Mouse (Mus musculus) liver, embryonic 11.5 days (tissue): Measurements from ENCODE around the gene Gm45837. TPM values are rescaled to one million over a fixed set of nuclear protein-coding genes. Genes with fewer than 3 reads are reported as not detected.

Experiments used
- ATAC-seq: fragments of 200-750 bp; cut with Nextera tagmentation; replicated peaks from 2 replicates; pipeline ENCODE4 v1.8.0; 2017; ENCODE audit warnings: moderate number of reproducible peaks, mild to moderate bottlenecking, moderate TSS enrichment, moderate library complexity; ENCODE audit not compliant: low FRiP score
- DNase-seq: peaks from one replicate; pipeline ENCODE4 v3.0.0-alpha.2; 2017; ENCODE audit warnings: low spot score
- H3K27ac ChIP-seq: fragments of 300-500 bp; sonication (generic); 2 replicates; pipeline ENCODE4 v1.5.1; 2014; ENCODE audit warnings: mild to moderate bottlenecking, low read depth, low read length, control low read depth
- H3K27me3 ChIP-seq: fragments of 300-500 bp; sonication (generic); replicated peaks from 2 replicates; pipeline ENCODE4 v1.6.1; 2014; ENCODE audit warnings: low read length, mixed read lengths; ENCODE audit not compliant: control insufficient read depth, insufficient read depth
- H3K36me3 ChIP-seq: fragments of 300-500 bp; sonication (generic); 2 replicates; pipeline ENCODE4 v1.6.1; 2014; ENCODE audit warnings: mild to moderate bottlenecking, low read length, moderate library complexity, mixed read lengths; ENCODE audit not compliant: control insufficient read depth, insufficient read depth
- H3K4me1 ChIP-seq: fragments of 300-500 bp; sonication (generic); replicated peaks from 2 replicates; pipeline ENCODE4 v1.6.1; 2014; ENCODE audit warnings: low read length, mixed read lengths; ENCODE audit not compliant: control insufficient read depth, insufficient read depth
- H3K4me2 ChIP-seq: fragments of 300-500 bp; sonication (generic); 2 replicates; pipeline ENCODE4 v1.6.1; 2014; ENCODE audit warnings: mild to moderate bottlenecking, control low read depth, moderate library complexity
- H3K4me3 ChIP-seq: fragments of 300-500 bp; sonication (generic); 2 replicates; pipeline ENCODE4 v1.5.1; 2014; ENCODE audit warnings: low read depth, low read length, control low read depth
- H3K9ac ChIP-seq: fragments of 300-500 bp; sonication (generic); 2 replicates; pipeline ENCODE4 v1.6.1; 2014; ENCODE audit warnings: low read depth, low read length, control low read depth
- H3K9me3 ChIP-seq: fragments of 300-500 bp; sonication (generic); 2 replicates; pipeline ENCODE4 v1.6.1; 2016; ENCODE audit warnings: low read length, inconsistent platforms, mixed read lengths; ENCODE audit not compliant: control insufficient read depth
- WGBS: fragments of 180-500 bp; shearing (Covaris S2); extraction: QIAGEN DNeasy Blood & Tissue Kit; methylation state at CpG from one replicate; pipeline ENCODE4 v1.1.7; 2014; 5-methylcytosine and 5-hydroxymethylcytosine counted together
- polyA plus RNA-seq: library from polyadenylated mRNA; unstranded; fragments of >200 nt; fragmentation: Nextera tagmentation; extraction: Ambion mirVana; gene quantifications from 2 replicates; pipeline ENCODE4 v1.2.1, GENCODE M21; 2014

Gene Gm45837
- polyA plus RNA-seq, 1 experiment from 2014 or later = not detected

DNA sequence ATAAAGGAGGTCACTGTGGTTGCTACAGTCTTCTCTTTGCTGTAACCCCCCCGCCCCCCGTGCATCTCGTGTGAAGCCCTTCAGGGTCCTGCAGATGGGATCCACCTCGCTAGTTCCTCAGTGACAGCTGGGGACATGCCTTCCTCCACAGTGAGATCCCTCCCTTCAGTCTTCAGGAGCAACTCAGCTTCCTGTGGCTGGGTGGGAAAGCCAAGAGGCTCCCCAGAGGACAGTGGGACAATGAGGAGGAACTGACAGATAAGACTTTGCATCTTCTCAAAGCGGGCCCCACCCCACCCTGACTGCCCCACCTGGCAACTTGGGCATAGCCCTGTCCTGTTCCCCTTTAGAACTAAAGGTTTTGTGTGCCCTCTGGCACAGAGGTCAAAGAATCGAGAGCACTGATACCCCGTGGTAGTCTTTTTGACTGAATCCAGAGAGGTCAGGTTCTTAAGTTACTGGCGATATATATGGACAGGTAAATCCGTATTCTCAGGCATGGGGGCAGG lies 48.7 kb downstream of the Gm45837 start:
- DNase-seq = no peak
- H3K27me3 ChIP-seq = peaks cover 8% of the 10 kb centered on the region; the same call in 1 of the 2 replicates
- H3K4me2 ChIP-seq = no peak overlapping the region
- no peak overlapping the region for H3K4me3 ChIP-seq
- ATAC-seq = no peak
- no peak overlapping the region for H3K27ac ChIP-seq
- H3K4me1 ChIP-seq = no peaks in the 10 kb centered on the region; the same call in 1 of the 2 replicates
- 56% methylated on average over 9 of the region's 9 CpGs for WGBS
- H3K9ac ChIP-seq = no peak overlapping the region
- no peaks in the 10 kb centered on the region for H3K36me3 ChIP-seq
- no peaks in the 10 kb centered on the region for H3K9me3 ChIP-seq

GRCm38 (mm10) chr7:101459923-101460607 lies 49.4 kb downstream of the Gm45837 start:
- Histone ChIP-seq H3K27ac (no peak overlapping the region), H3K4me3 (no peak overlapping the region), H3K4me1 (no peaks in the 10 kb centered on the region; the same call in 1 of the 2 replicates), H3K9ac (no peak overlapping the region), H3K36me3 (no peaks in the 10 kb centered on the region), H3K4me2 (no peak overlapping the region), H3K27me3 (peaks cover 8% of the 10 kb centered on the region; the same call in 1 of the 2 replicates), H3K9me3 (no peaks in the 10 kb centered on the region)
- DNase-seq = no peak
- ATAC-seq = no peak
- 48% methylated on average over 10 of the region's 10 CpGs for WGBS

DNA sequence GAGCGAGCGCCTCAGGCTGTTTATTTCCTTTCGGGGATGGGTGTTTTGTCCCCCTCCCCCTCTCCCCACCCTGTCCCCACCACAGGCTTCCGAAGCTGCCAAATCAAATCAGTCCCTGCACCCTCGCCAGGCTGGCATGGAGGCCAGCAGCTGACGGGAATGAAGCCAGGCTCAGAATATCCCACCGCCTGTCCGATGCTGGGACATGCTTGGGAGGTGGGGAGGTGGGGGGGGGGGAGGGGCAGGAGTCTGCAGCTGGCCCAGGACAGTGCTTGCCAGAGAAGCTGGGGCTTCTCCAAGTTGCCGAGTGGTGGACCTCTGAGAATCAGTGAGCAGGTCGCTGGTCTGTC lies 49.9 kb downstream of the Gm45837 start:
- H3K9ac ChIP-seq = no peak overlapping the region
- no peak overlapping the region for H3K4me2 ChIP-seq
- H3K36me3 ChIP-seq = no peaks in the 10 kb centered on the region
- no peaks in the 10 kb centered on the region for H3K9me3 ChIP-seq
- ATAC-seq = no peak
- H3K4me1 ChIP-seq = no peaks in the 10 kb centered on the region; the same call in 1 of the 2 replicates
- 59% methylated on average over 10 of the region's 10 CpGs for WGBS
- H3K27me3 ChIP-seq = peaks cover 6% of the 10 kb centered on the region; the same call in 1 of the 2 replicates
- no peak overlapping the region for H3K4me3 ChIP-seq
- no peak overlapping the region for H3K27ac ChIP-seq
- no peak for DNase-seq

- no peak overlapping the region for H3K9ac ChIP-seq
- 77% methylated on average over 11 of the region's 11 CpGs for WGBS
- no peak overlapping the region for H3K4me2 ChIP-seq
- no peaks in the 10 kb centered on the region for H3K36me3 ChIP-seq
- H3K4me1 ChIP-seq = peaks cover 5% of the 10 kb centered on the region; the same call in 1 of the 2 replicates
- H3K27ac ChIP-seq = no peak overlapping the region
- ATAC-seq (no peak), DNase-seq (no peak)
- H3K9me3 ChIP-seq = no peaks in the 10 kb centered on the region
- H3K27me3 ChIP-seq = peaks cover 6% of the 10 kb centered on the region; the same call in 1 of the 2 replicates
- no peak overlapping the region for H3K4me3 ChIP-seq
Measured at GRCm38 (mm10) chr7:101461571-101461970, 50.9 kb downstream of the Gm45837 start.

DNA sequence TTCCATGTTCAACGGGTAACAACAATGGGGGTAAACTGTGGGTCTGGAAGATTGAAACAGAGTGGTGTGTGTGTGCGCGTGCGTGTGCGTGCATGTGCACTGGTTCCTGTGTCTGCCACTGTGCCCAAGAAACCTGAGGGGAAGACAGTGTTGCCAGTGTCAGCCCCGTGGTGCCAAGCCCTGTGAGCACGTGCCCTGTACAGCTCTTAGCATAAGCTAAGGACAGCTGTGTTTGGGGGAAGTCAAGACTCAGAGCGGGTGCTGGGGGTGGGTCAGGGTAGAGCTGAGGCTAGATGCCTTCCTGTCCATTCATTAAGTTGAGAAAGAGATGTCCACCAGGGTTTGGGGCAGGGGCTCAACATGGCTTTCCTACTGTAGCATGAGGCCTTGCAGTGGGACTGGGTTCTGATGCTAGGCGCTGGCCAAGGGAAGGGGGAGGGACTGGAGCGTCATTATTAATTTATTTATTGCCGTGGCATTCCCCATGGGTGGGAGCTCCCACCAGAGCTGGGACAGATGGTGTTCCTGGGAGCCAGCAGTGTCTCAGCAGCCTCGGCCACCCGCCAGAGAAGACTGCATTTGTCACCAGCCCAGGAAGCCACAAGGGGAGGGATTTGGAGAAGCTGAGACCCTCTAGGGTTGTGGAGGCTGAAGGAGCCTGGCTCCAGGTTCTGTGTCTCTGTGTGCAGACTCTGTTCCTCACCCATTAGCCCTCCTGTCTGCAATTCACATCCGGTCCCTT lies 51.8 kb downstream of the Gm45837 start:
- H3K9me3 ChIP-seq = no peaks in the 10 kb centered on the region
- H3K4me3 ChIP-seq = no peak overlapping the region
- no peak overlapping the region for H3K4me2 ChIP-seq
- peaks cover 6% of the 10 kb centered on the region; the same call in 1 of the 2 replicates for H3K27me3 ChIP-seq
- ATAC-seq (no peak), DNase-seq (no peak)
- H3K4me1 ChIP-seq = peaks cover 5% of the 10 kb centered on the region; the same call in 1 of the 2 replicates
- no peak overlapping the region for H3K27ac ChIP-seq
- WGBS = 66% methylated on average over 14 of the region's 14 CpGs
- no peak overlapping the region for H3K9ac ChIP-seq
- H3K36me3 ChIP-seq = no peaks in the 10 kb centered on the region

DNA sequence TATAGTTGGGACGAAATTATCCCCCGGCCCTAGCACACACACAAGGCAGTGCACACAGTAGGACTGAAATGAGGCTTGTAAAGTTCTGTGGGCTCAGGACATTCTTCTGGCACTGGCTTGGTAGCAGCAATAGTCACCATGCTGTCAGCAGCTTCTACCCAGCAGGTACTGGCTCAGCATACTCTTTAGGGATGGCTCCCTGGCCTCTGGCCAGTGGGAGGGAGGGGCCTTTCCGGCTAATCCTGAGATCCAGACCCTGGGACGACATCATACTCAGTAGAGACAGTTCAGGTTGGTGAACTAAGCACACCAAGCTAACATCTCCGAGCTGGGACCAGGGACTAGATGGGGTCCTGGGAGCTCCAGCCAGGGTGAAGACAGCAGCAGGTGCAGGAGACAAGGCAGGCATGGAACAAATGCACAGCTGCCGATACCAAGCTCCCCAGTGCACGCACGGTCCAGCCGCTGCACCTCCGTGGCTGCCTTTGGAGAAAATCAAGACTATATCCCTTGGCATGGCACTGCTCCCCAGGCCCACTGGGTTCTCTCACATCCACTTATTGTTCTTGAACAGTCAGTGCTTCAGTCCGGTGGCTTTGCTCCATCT lies 53.1 kb downstream of the Gm45837 start:
- Histone ChIP-seq H3K4me1 (peaks cover 5% of the 10 kb centered on the region; the same call in 1 of the 2 replicates), H3K4me3 (no peak overlapping the region), H3K9me3 (no peaks in the 10 kb centered on the region), H3K4me2 (no peak overlapping the region), H3K9ac (no peak overlapping the region), H3K27ac (no peak overlapping the region), H3K36me3 (no peaks in the 10 kb centered on the region), H3K27me3 (peaks cover 6% of the 10 kb centered on the region; the same call in 1 of the 2 replicates)
- no peak for ATAC-seq
- DNase-seq = no peak
- 85% methylated on average over 11 of the region's 11 CpGs for WGBS

- WGBS = 60% methylated on average over 4 of the region's 4 CpGs
Measured at GRCm38 (mm10) chr7:101464927-101465326, 54.2 kb downstream of the Gm45837 start.

DNA sequence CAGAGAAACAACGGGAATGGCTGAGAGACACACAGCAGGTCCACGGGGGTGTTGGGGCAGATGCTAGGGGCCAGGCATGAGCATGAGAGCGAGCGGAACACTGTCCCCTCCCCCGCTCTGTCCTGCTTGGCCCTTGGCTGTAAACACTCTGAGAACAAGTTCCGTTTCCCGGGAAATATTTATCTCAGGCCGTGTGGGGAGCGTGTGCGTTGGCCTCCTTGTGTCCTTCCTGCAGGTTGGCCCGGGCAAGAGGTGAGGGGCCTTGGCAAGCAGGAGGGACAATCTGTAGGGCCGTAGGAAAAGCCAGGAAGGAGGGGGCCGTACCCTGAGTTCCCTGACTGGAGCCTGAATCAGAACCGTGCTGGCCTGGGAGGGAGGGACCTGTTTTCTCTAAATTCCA lies 54.7 kb downstream of the Gm45837 start:
- ATAC-seq = peak; percentile 51
- no peak for DNase-seq
- no peak overlapping the region for H3K4me2 ChIP-seq
- H3K4me3 ChIP-seq = no peak overlapping the region
- peaks cover 5% of the 10 kb centered on the region; the same call in 1 of the 2 replicates for H3K4me1 ChIP-seq
- H3K36me3 ChIP-seq = no peaks in the 10 kb centered on the region
- 23% methylated on average over 14 of the region's 14 CpGs for WGBS
- H3K27me3 ChIP-seq = no peaks in the 10 kb centered on the region
- H3K9ac ChIP-seq = no peak overlapping the region
- no peaks in the 10 kb centered on the region for H3K9me3 ChIP-seq
- no peak overlapping the region for H3K27ac ChIP-seq

More at GRCm38 (mm10) chr7:101464927-101465326, 54.2 kb downstream of the Gm45837 start:
- Histone ChIP-seq H3K36me3 (no peaks in the 10 kb centered on the region), H3K9ac (no peak overlapping the region), H3K4me2 (no peak overlapping the region), H3K9me3 (no peaks in the 10 kb centered on the region), H3K27me3 (peaks cover 4% of the 10 kb centered on the region; the same call in 1 of the 2 replicates), H3K27ac (no peak overlapping the region), H3K4me1 (peaks cover 5% of the 10 kb centered on the region; the same call in 1 of the 2 replicates), H3K4me3 (no peak overlapping the region)
- DNase-seq (no peak), ATAC-seq (no peak)
